Mouse (Mus musculus) heart, postnatal 14 days (tissue): ENCODE data around the gene Gm14569. TPM values are rescaled to one million over a fixed set of nuclear protein-coding genes. Genes with fewer than 3 reads are reported as not detected.

Source experiments
- DNase-seq, 2 experiments: peaks; one replicate each; pipeline ENCODE4 v3.0.0; 2021 to 2022
- intact Hi-C: fragments of 180-260 bp; cut with DNase I; formaldehyde crosslinking; loops from one replicate; pipeline ENCODE4 v1.15.1; 2025
- long read RNA-seq, 2 experiments: library from polyadenylated mRNA; stranded (forward); transcript quantifications; one replicate each; pipeline ENCODE4 v2.0.0; 2021
- total RNA-seq, 2 experiments: library from RNA; stranded (reverse); gene quantifications; 2 replicates each; pipeline ENCODE4 v1.2.3; 2021

Gene Gm14569
- not detected for total RNA-seq
- long read RNA-seq, experiment 1: 0 reads
- long read RNA-seq, experiment 2: 0 reads

DNA sequence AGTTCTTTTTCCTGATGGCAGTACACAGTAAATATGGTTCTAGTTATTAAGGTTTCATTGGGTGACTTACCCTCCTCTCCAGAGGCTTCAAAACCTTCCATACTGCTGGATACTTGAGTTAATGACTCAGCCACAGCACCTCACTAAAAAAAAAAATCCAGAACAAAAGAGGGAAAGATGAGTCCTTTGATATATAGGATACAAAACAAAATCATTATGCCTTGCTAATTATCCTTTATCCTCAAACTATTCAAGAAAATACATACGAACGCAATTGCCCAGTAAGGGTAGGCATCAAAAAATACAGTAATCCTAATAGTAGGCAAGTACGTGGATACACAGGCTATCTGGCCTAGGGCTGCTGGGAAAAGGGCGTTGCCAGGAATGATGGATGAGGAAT, at the start of gene Gm14569:
TSS of gene Gm14569 (minus strand) at position 101 of the 400 bp plus-strand sequence.
- intact Hi-C loops: no loop called here

DNA sequence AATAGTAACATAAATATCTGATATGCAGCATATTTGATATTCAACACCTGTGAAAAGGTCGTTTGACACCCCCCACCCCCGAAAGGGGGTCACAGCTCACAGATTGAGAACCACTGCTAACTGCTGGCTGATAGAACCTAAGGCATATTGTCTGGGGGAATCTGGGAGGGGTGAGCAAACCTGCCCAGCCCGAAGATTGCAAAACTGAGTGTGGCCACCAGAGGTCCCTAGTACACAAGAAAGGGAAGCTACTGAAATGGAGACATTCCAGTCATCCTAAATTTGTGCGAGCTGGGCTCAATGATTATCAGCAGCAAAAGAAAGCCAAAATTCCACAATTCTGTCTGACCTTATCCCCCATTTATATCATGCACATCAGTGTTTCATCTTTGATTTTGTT, 42.9 kb upstream of the Gm14569 start:
- intact Hi-C loops: loop anchor here (1.0 kb wide), 1 partner anchor 28 kb away; no protein-coding TSS in a partner anchor
- DNase-seq: peak; percentile 69 to 84

More for the DNA sequence above, at the start of gene Gm14569:
- no peak for DNase-seq

DNA sequence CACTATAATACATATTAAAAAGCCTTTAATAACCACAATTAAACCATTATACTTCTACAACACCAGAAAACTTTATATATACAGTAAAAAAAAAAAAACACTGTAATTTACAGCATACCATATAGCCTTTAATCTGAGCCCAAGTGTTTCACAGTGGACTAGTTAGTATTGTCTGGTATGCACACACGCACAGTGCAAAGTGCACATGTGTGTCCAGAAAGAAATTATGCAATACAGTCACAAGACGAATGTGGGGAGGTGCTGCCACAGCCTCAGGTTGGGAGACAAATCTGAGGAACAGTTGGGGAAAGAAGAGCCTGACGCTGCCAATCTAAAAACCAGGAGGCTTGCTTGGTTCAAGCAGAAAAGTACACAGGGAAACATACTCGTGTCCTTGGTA, 42.1 kb upstream of the Gm14569 start:
- intact Hi-C loops: loop anchor here (1.0 kb wide), 1 partner anchor 29 kb away; no protein-coding TSS in a partner anchor
- DNase-seq: no peak

DNA sequence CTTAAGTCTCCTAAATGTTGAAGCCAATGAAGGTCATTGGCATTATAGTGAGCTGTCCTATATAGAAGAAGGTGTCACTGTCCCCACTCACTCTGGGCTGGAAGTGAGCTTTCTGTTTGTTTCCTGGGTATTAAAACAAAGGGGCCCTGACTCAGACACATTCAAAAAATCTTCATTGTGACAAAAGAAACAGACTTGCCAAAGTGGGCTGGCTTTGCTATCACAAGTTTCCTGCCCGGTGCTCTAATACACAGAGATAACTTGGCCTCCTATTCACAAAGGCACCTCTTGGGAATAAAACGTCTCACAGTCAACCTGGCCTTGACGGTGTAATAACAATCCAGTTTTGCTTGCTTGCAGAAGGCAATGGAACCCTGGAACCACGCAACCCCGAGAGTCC, 38.6 kb upstream of the Gm14569 start:
- no peak for DNase-seq
- intact Hi-C loops: no loop called here

DNA sequence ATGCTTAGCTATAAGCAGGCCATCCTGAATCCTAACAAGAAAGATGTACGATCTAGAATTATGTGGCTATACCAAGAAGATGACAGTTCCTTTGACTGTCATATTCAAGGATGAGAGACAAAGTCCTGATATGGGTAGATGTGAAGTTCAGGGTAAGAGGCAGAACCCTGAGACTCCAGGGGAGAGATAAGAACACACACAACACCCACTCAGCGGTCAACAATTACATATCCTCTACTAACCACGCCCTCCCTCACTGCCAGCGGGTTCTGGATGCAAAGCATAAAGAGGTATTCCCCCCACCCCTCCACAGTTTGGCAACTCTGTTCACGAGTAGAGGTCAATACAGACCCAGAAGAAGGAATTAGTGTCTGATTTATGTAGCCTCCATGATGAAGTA, 32.1 kb upstream of the Gm14569 start:
- no peak for DNase-seq
- intact Hi-C loops: no loop called here

DNA sequence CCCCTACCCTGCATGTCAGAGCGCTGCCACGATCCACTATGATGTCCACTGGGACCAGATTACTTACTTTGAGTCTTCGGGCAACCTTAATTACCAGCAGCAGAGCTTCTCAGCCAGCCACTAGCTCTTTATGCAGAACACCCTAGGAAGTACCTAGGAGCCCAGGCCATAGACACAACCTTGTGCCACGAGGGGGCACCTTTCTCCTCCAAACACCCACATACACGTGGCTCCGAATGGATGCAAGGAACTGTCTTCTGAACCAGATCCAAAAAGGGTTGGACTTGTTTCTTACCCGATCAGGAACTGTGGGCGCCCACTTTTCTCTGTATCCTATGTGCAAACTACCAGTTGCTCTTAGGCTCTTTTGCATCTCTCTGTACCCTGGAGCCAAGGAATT, 22.1 kb upstream of the Gm14569 start:
- DNase-seq: no peak
- intact Hi-C loops: loop anchor here (10.0 kb wide), 1 partner anchor 51 kb away; no protein-coding TSS in a partner anchor

DNA sequence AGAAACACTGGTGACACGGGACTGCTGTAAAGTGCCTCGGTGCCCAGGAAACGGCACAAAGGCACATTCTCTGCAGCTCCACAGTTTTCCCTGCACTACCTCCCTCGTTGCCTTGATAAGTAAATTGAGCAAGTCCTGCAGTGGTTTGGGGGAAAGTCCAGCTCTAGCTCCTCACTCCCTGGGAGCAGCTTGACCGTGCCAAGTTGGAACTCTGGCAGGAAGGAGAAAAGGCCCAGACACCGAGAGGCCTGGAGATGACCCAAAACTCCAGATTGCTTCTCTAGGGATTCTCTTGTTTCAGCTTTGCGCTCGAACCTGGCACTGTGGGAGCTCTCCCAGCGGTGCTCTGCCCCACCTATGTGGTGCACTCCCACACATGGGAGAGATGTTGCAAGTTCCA, 21.6 kb upstream of the Gm14569 start:
- peak in 1 of 2 experiments; percentile 6 for DNase-seq

DNA sequence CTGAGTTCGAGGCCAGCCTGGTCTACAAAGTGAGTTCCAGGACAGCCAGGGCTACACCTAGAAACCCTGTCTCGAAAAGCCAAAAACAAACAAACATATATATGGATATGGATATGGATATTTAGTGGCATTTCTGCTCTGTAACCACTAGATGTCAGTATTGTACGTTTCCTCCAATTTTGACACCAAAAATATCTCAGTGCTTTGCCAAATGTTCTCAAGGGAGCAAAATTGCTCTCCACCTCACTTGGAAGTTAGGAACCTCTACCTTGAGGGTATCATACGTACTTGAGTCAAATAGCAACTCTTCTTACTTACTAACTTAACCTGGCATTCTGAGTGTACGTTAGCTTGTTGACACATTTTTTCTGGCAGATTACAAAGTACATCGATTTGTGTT, 15.2 kb upstream of the Gm14569 start:
- intact Hi-C loops: no loop called here
- DNase-seq: no peak

More for the DNA sequence above, 21.6 kb upstream of the Gm14569 start:
- intact Hi-C loops: loop anchor here (10.0 kb wide), 1 partner anchor 52 kb away; no protein-coding TSS in a partner anchor

DNA sequence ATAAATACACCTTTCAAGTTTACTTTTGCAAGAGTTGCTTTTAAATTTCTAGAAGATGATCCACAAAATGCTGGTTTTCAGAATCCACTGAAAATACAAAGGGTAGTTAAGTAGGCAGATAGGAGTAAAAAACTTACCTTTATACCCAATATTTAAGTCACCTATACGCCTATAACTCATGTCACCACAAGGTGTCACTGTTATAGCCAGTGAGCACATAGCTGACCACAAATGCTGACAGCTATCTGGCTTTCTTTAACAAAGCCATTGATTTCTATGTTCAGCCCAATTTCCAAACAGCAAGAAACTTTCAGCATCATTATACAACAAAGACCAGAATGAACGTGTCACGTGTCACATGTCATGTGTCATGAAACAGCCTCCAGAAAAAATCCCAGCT, 2.1 kb downstream of the Gm14569 start:
- intact Hi-C loops: no loop called here
- no peak for DNase-seq

DNA sequence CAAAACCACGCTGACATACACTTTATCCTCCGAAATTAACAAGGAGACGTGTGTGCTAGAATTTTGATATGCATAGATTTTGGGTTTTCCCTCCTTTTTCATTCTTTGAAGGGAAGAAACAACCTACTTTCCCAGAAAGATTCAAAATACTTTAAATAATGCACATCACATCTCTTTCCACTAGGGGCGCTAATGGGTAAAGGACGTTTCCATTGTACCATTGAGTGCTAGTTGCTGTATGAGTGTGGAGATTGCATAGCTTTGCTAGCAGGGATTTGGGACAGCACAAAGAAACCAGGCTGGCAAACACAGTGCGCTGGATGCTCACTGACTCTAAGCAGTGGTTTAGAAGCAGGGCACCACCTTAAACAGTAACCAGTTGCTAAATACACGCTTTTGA, 3.6 kb downstream of the Gm14569 start:
- DNase-seq: no peak
- intact Hi-C loops: no loop called here

DNA sequence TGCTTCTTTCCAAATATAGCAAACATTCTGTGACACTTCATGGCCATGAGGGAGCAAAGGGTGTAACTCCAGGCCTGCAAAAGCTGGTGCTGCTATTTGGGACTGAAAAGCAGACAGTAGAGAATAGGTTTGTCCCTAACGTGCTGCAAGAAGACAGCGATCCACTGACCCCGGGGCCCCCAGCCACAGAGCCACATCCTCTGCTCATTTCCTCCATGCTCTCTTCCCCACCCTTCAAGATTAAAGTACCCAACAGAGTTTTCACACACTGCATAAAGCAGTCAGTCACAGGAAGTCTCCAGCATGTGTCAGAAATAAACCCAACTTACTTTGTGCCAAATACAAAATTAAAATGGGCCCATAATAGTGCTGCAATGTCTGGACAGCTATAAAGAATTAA, 16.8 kb downstream of the Gm14569 start:
- intact Hi-C loops: no loop called here
- DNase-seq: no peak

DNA sequence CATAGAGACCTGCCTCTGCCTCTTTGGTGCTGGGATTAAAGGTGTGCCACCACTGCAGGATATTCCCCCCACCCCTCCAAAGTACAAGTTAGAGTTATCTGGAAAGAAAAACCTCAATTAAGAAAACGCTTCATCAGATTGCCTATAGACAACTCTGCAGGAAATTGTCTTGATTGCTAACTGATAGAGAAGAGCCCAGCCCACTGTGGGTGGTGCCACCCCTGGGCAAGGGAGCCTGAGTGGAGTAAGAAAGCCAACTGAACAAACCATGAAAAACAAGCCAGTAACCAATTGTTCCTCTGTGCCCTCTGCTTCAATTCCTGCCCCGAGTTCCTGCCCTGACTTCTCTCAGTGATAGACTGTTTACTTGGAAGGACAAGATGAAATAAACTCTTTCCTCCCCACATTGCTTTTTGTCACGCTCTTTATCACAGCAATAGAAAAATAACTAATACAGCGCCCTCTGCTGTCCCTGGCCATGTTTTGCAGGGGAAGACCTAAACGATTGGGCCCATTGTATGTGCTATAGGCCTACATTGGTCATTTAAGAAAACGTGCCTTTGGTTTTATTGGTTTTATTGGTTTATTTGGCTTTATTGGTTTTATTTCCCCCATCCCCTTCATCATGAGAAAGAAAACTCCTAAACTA, 17.4 kb downstream of the Gm14569 start:
- intact Hi-C loops: no loop called here
- no peak for DNase-seq

DNA sequence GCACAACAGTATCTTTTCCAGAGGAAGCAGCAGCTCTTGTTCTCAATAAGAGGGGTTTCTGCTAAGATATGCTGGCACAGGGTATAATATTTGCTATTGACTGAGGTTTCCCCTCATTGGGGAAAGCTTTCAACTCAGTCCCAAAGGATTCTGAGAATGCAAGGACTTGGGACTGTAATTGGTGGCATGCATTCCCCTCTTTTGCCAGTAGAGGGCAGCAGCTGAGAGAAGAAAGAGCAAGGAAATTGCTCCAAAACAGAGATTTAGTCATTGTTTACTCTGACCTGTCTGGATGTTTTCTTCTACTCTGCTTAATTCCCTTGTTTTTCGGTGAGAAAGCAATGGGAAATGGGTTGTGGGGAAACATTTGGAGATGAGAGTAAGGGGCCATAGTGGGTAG, 35.6 kb downstream of the Gm14569 start:
- intact Hi-C loops: no loop called here
- peak; percentile 1 to 26 for DNase-seq

DNA sequence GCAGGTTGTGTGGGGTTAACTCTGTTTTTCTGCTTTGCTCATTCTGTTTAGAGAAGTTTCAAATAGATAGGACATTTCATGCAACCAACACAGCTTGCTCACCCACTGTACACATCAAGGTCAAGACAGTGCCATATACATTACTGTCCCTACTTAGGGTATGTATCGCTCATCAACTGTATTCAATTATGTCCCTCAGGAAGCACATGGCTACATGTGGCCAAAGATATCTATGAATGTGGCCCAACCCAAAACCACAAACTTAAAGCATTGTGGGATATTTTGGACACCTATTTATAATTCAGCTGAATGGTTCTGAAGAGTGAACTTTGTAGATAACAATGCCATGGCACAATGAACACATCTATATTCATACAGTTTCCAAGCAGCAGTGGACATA, 53.7 kb downstream of the Gm14569 start:
- DNase-seq: no peak

DNA sequence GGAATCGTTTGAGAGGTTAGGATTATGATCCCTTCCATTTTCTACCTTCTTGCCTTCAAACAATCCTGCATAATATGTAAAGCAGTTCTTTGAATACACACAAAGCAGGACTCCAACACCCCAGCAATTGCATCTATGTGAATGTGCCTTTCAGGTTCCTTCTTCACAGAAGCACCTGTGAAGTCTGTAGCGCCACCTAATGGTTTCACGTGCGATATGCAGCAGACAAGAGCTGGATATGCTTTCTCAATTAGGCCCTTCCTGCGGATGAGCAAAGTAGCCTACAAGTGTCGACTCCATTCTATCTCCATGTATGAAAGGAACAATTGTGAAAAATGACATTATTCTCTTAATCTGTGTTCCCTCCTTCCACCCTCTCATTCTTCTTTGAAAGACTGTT, 56.6 kb downstream of the Gm14569 start:
- intact Hi-C loops: no loop called here
- no peak for DNase-seq

More for the DNA sequence above, 53.7 kb downstream of the Gm14569 start:
- intact Hi-C loops: no loop called here

DNA sequence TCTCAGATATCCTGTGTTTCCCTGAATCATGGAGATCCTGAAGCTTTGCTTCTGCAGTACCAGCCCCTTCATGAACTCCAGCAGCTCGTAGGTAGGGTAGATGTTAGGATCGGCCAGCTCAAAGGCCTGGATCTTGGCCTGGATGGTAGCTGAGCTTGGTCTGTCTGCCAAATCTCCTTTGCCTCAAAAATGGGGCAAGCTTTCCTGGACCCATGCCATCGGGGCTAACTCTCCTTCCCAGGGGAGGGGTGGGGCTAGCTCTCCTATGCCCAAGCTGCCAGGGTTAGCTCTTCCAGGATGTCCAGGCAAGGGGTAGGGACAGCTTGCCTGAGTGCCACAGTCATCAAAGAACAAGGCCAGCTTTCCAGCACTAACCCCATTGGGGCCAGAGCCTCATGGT, 72.5 kb downstream of the Gm14569 start:
- no peak for DNase-seq
- intact Hi-C loops: no loop called here

DNA sequence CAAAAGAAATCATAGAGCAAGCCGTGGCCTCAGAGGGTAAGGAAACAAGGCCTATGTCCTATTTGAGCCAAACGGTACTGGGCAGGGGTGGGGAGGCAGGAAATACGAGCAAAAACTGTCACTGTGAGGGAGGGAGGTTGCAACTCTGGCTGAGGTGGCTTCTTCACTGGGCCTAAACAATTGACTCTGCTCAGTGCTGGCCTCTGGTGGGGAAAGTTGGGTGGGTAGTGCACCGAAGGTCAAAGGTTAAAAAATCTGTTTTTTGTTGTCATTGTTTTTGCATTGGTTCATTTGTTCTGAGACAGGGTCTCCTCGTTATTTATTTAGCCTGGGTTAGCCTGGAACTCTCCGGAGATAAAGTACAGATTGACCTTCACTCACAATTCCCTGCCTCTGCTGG, 89.3 kb downstream of the Gm14569 start:
- DNase-seq: peak in 1 of 2 experiments; percentile 4
- intact Hi-C loops: no loop called here

DNA sequence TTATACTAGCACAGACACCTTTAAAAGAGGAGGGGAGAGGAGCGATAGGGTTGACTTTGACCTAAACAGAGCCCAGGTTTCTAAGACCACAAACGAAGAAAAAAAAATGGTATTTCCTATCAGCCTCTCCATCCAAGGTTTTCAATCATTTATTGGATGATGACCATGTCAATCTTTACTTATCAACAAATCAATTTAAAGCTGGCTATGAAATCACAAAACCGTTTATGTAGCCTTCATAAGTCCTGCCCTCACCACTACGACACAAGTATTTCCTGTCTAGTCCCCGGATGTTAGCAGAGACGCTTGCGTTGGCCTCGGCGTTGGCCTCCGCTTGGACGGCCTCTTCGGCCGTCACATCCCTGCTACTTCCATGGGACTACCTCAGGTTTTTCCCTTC, 90.7 kb downstream of the Gm14569 start, which contains the start of gene Gm6268:
TSS of gene Gm6268 (plus strand) at position 301 of the 400 bp plus-strand sequence.
- intact Hi-C loops: no loop called here
- no peak for DNase-seq

DNA sequence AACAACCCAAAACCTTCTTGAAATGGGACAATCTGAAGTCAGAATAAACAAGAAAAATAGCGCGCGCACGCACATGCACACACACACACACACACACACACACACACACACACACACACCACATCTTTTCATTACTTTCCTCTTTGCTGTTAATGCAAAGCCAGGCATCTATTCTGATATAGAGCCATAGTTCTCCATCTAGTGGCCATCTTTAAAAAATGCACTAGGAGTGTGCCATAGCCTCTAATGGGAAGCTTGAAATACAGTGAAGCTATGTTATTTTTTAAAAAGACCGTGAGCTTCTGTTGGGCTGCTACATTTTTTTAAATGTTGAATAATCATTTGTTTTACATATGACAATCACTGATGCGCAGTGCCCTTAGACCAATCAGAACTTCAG, 98.4 kb downstream of the Gm14569 start:
- intact Hi-C loops: loop anchor here (2.0 kb wide), 1 partner anchor 166 kb away; no protein-coding TSS in a partner anchor
- DNase-seq: no peak

DNA sequence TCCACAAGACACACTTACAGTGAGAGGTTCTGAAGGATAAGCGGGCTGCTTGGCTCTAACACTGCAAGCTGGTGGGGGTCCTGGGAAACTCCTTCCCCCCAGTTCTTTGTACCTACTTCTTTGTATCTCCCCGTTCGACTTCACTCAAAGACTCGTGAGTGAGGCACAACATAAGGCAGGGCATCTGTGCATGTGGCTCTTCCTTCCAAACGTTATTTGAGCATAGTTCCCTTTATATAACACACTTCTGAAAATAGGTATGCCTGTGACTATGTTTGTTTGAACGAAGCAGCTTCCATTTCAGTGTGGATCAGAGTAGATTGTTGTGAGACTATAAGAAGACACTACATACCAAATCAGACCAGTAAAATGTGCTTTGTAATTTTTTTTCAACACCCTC, 99.0 kb downstream of the Gm14569 start:
- DNase-seq: no peak
- intact Hi-C loops: loop anchor here (2.0 kb wide), 1 partner anchor 166 kb away; no protein-coding TSS in a partner anchor

DNA sequence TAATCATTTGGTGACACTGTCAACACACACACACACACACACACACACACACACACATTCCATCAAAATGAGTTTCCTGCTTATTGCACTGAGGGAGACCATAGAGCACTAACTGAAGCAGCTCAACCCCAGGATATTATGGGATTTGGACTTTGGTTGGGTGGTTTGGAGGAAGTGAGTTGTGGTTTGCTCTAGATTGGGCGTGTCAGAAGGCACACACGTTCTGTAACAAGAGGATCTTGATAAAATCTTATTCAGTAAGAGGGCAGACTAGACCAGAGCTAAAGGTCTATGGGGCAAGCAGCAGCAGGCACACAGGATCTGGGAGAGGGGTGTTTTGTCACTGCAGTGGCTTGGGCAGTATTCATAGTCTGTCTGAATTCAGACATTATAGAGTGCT, 101.1 kb downstream of the Gm14569 start:
- intact Hi-C loops: no loop called here

DNA sequence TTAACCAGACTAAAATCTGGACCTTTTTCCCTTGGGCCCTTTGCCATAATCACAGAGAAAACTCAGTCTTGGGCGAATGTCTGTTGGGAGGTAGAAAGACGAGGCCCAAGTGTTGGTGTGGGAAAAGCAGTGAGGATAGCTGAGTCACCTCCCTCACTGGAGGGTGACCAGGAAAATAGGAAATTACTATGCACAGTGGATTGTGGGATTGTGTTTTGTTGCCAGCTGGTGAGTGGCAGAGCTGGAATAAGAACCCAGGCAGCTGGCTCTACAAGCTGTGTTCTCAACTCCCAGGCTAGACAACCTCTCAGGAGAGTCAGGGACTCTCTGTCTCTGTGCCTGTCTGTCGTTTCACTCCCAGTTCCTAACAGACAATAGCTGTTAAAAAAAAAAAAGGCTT, 101.7 kb downstream of the Gm14569 start:
- DNase-seq: peak in 1 of 2 experiments; percentile 2
- intact Hi-C loops: no loop called here

More for the DNA sequence above, 101.1 kb downstream of the Gm14569 start:
- DNase-seq: no peak
